Mouse (Mus musculus) kidney, adult 8-10 months (tissue): ENCODE measurements around the gene Serf2.

Source experiments
- DNase-seq, 2 experiments: peaks; one replicate each; pipeline ENCODE4 v3.0.0; 2022

Serf2 gene

GRCm38 (mm10) chr2:121507173-121507950, 58.4 kb downstream of the Serf2 start:
- no peak for DNase-seq
